Mouse (Mus musculus) liver, embryonic 13.5 days (tissue): ENCODE data around the gene Slc22a6. TPM values are rescaled to one million over a fixed set of nuclear protein-coding genes. Genes with fewer than 3 reads are reported as not detected.
A peak's percentile ranks its signal among the peaks of the same experiment; 100 is the strongest.

ENCODE experiments used
- ATAC-seq: fragments of 200-750 bp; cut with Nextera tagmentation; 2 replicates; pipeline ENCODE4 v1.8.0; 2017; ENCODE audit warnings: low read depth, mild to moderate bottlenecking, moderate number of reproducible peaks, moderate library complexity
- DNase-seq: peaks from one replicate; pipeline ENCODE4 v3.0.0; 2022
- H3K27ac ChIP-seq: fragments of 300-500 bp; sonication (generic); 2 replicates; pipeline ENCODE4 v1.5.1; 2015; ENCODE audit warnings: moderate library complexity, mild to moderate bottlenecking, inconsistent platforms
- H3K27me3 ChIP-seq: fragments of 300-500 bp; sonication (generic); 2 replicates; pipeline ENCODE4 v1.6.1; 2015; ENCODE audit warnings: mild to moderate bottlenecking, inconsistent platforms
- H3K36me3 ChIP-seq: fragments of 300-500 bp; sonication (generic); 2 replicates; pipeline ENCODE4 v1.6.1; 2015; ENCODE audit warnings: mild to moderate bottlenecking, inconsistent platforms
- H3K4me1 ChIP-seq: fragments of 300-500 bp; sonication (generic); replicated peaks from 2 replicates; pipeline ENCODE4 v1.6.1; 2015; ENCODE audit warnings: inconsistent platforms
- H3K4me2 ChIP-seq: fragments of 300-500 bp; sonication (generic); 2 replicates; pipeline ENCODE4 v1.6.1; 2015; ENCODE audit warnings: inconsistent platforms, mild to moderate bottlenecking, moderate library complexity
- H3K4me3 ChIP-seq: fragments of 300-500 bp; sonication (generic); replicated peaks from 2 replicates; pipeline ENCODE4 v1.5.1; 2015; ENCODE audit warnings: mild to moderate bottlenecking, inconsistent platforms
- H3K9ac ChIP-seq: fragments of 300-500 bp; sonication (generic); 2 replicates; pipeline ENCODE4 v1.6.1; 2015; ENCODE audit warnings: mild to moderate bottlenecking, inconsistent platforms
- H3K9me3 ChIP-seq: fragments of 300-500 bp; sonication (generic); replicated peaks from 2 replicates; pipeline ENCODE4 v1.6.1; 2016; ENCODE audit warnings: inconsistent platforms
- WGBS: fragments of 180-500 bp; shearing (Covaris S2); methylation state at CpG from one replicate; pipeline ENCODE4 v1.1.7; 2015; ENCODE audit not compliant: insufficient replicate concordance; 5-methylcytosine and 5-hydroxymethylcytosine counted together
- polyA plus RNA-seq: library from polyadenylated mRNA; unstranded; fragments of >200 nt; fragmentation: Nextera tagmentation; extraction: Ambion mirVana; gene quantifications from 2 replicates; pipeline ENCODE4 v1.2.1, GENCODE M21; 2015

Slc22a6 gene
- polyA plus RNA-seq, 1 experiment from 2014 or later, result not detected

GRCm38 (mm10) chr19:8587315-8587714 is 30.5 kb upstream of the Slc22a6 start:
- ATAC-seq (no peak), DNase-seq (no peak)
- no peaks in the 10 kb centered on the region for H3K27me3 ChIP-seq
- H3K4me2 ChIP-seq, result no peak overlapping the region
- H3K9me3 ChIP-seq, result no peaks in the 10 kb centered on the region
- peaks cover 12% of the 10 kb centered on the region for H3K4me1 ChIP-seq
- H3K27ac ChIP-seq, result no peak overlapping the region
- H3K9ac ChIP-seq, result no peak overlapping the region
- H3K36me3 ChIP-seq, result no peaks in the 10 kb centered on the region
- 63% methylated on average over 1 of the region's 1 CpGs for WGBS
- H3K4me3 ChIP-seq, result no peak overlapping the region

- no peak within 1 kb of the TSS for H3K4me2 ChIP-seq
- no peaks in the 10 kb centered on the region for H3K36me3 ChIP-seq
- H3K27ac ChIP-seq, result peak within 1 kb of the TSS; percentile 39; the same call in 1 of the 2 replicates
- H3K9me3 ChIP-seq, result no peaks in the 10 kb centered on the region
- ATAC-seq (no peak), DNase-seq (no peak)
- 73% methylated on average over 8 of the region's 8 CpGs for WGBS
- no peak within 1 kb of the TSS for H3K4me3 ChIP-seq
- no peaks in the 10 kb centered on the region for H3K27me3 ChIP-seq
- H3K4me1 ChIP-seq, result peaks cover 35% of the 10 kb centered on the region
- H3K9ac ChIP-seq, result no peak within 1 kb of the TSS
These were observed 26.9 kb upstream of the Slc22a6 start, which contains the start of gene Slc22a8 for GRCm38 (mm10) chr19:8590954-8591353. TSS of gene Slc22a8 (plus strand) at chr19:8591254.

DNA sequence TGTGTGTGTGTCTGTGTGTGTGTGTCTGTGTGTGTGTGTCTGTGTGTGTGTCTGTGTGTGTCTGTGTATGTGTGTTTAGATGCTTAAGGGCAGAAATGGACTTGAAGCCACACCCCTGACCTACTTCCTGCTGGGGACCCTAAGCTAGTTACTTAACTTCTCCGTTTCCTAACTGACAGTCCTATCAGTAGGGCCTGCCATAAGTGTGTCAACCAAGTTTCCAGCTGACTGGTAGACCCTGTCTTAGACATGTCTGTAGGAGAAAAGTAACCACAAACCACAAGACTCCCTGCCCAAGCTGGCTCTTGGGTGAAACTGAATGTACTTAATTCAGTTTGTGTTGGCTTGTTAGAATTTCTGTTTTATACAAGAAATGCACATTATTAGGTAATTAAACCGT is 25.7 kb upstream of the Slc22a6 start:
- WGBS, result 25% methylated on average over 2 of the region's 2 CpGs
- H3K27me3 ChIP-seq, result no peaks in the 10 kb centered on the region
- H3K4me1 ChIP-seq, result peaks cover 35% of the 10 kb centered on the region
- no peak for DNase-seq
- no peak overlapping the region for H3K9ac ChIP-seq
- peak; percentile 62 for ATAC-seq
- no peak overlapping the region for H3K4me2 ChIP-seq
- H3K27ac ChIP-seq, result 0 out of 2 replicates have a peak overlapping the region, but pooled peaks have one; percentile 6
- H3K9me3 ChIP-seq, result no peaks in the 10 kb centered on the region
- no peak overlapping the region for H3K4me3 ChIP-seq
- no peaks in the 10 kb centered on the region for H3K36me3 ChIP-seq

DNA sequence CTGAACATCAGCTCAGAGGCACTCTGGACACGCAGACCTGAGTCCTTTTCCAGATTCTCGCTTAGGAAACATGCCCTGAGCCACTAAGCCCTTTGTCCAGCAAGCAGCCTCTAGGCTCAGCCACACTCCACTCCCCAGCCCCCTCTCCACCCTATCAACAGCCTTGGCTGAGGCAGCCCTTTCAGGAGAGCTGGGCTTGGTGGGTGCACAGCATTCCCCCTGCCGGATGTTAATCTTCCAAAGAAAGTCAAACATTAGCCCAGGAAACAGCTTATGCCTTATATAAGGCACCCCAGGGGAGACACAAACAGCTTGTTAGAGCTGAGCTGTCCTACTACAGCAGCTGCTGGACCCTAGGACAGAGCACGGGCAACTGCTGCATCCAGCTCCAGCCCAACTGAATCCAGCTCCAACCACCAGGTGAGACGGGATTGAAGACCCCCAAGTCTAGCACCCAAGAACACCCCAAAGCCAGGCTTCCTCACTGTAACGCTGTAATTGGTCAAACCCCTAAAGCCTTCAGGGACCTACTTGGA is 24.9 kb upstream of the Slc22a6 start:
- no peak overlapping the region for H3K9ac ChIP-seq
- 0 out of 2 replicates have a peak overlapping the region, but pooled peaks have one; percentile 6 for H3K27ac ChIP-seq
- DNase-seq, result no peak
- peak; percentile 40; the same call in 1 of the 2 replicates for ATAC-seq
- H3K36me3 ChIP-seq, result no peaks in the 10 kb centered on the region
- H3K4me2 ChIP-seq, result no peak overlapping the region
- WGBS, result 46% methylated on average over 6 of the region's 6 CpGs
- H3K9me3 ChIP-seq, result no peaks in the 10 kb centered on the region
- peaks cover 6% of the 10 kb centered on the region; the same call in 1 of the 2 replicates for H3K27me3 ChIP-seq
- H3K4me3 ChIP-seq, result no peak overlapping the region
- H3K4me1 ChIP-seq, result peaks cover 38% of the 10 kb centered on the region

- Histone ChIP-seq H3K4me3 (no peak overlapping the region), H3K4me1 (peaks cover 33% of the 10 kb centered on the region), H3K9me3 (no peaks in the 10 kb centered on the region), H3K27ac (no peak overlapping the region), H3K4me2 (no peak overlapping the region), H3K9ac (no peak overlapping the region), H3K27me3 (peaks cover 9% of the 10 kb centered on the region; the same call in 1 of the 2 replicates), H3K36me3 (no peaks in the 10 kb centered on the region)
- 71% methylated on average over 11 of the region's 11 CpGs for WGBS
- no peak for ATAC-seq
- DNase-seq, result no peak
These were observed 24.0 kb upstream of the Slc22a6 start for GRCm38 (mm10) chr19:8593833-8594232.

DNA sequence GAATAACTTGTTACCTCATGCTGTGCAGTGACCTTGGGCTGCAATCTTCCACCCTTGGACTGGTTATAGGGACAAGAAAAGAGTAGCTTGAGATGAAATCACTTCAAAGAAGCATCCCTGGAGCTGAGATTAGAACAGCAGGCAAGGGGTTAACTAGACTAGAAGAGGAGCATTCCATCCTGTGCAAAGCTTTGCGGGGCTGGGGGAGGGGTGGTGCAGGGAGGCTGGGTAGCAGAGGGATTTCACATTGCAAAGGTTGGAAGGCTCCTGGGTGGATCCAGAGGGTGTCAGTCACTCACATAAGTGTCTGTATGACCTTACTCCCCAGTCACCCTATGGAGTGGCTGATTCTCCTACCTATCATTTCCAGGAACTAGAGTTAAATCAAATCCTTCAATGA is 23.3 kb upstream of the Slc22a6 start:
- Histone ChIP-seq H3K9me3 (no peaks in the 10 kb centered on the region), H3K36me3 (no peaks in the 10 kb centered on the region), H3K27me3 (peaks cover 9% of the 10 kb centered on the region; the same call in 1 of the 2 replicates), H3K4me1 (peaks cover 36% of the 10 kb centered on the region), H3K9ac (no peak overlapping the region), H3K4me2 (no peak overlapping the region), H3K4me3 (no peak overlapping the region), H3K27ac (no peak overlapping the region)
- ATAC-seq (no peak), DNase-seq (no peak)
- 0% methylated on average over 1 of the region's 1 CpGs for WGBS

DNA sequence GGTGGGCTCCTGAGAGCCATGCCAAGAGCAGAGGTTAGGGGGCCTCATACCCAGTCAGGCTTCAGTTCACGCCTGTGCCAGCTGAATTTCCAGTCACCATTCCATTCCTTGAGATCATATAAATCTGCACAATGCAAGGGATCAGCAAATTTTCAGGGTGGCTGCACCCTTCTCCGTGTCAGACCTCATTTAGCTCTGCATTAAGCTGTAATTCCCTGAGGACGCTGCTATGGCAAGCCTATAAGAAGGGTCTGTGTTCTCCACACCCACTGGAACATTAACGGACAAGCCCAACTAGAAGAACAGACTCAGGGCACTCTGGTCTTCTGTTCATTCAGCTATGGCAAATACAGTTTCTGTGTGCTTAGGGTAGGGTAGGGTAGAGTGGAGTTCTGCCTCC is 20.6 kb upstream of the Slc22a6 start:
- Histone ChIP-seq H3K36me3 (no peaks in the 10 kb centered on the region), H3K9me3 (no peaks in the 10 kb centered on the region), H3K4me1 (peaks cover 47% of the 10 kb centered on the region), H3K4me2 (no peak overlapping the region), H3K27ac (no peak overlapping the region), H3K9ac (no peak overlapping the region), H3K27me3 (peaks cover 11% of the 10 kb centered on the region; the same call in 1 of the 2 replicates), H3K4me3 (no peak overlapping the region)
- ATAC-seq, result no peak
- 62% methylated on average over 4 of the region's 4 CpGs for WGBS
- no peak for DNase-seq

DNA sequence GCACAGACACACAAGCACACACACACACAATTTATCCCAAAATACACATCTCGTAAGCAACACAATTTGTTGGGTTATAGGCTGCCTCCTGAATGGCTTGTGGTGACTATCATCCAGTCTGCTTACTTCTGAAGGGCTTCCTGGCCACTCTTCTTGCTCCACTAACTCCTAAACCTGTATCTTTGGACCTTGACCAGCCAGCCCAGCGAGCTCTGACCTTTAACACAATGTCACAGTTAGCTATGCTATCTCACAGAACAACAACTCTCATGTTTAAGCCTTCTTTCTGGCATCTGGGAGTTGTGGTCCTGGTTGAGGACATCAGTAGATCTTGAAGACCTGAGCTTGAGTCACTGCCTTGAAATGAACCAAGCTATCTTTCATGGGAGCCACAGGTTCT is 18.6 kb upstream of the Slc22a6 start:
- Histone ChIP-seq H3K27me3 (peaks cover 11% of the 10 kb centered on the region; the same call in 1 of the 2 replicates), H3K36me3 (no peaks in the 10 kb centered on the region), H3K4me1 (peaks cover 49% of the 10 kb centered on the region), H3K4me2 (no peak overlapping the region), H3K9ac (no peak overlapping the region), H3K27ac (no peak overlapping the region), H3K9me3 (no peaks in the 10 kb centered on the region), H3K4me3 (no peak overlapping the region)
- WGBS, result 48% methylated on average over 2 of the region's 2 CpGs
- ATAC-seq (no peak), DNase-seq (no peak)

GRCm38 (mm10) chr19:8601922-8602321 is 15.9 kb upstream of the Slc22a6 start:
- H3K27ac ChIP-seq, result no peak overlapping the region
- no peaks in the 10 kb centered on the region for H3K36me3 ChIP-seq
- H3K4me1 ChIP-seq, result peaks cover 64% of the 10 kb centered on the region
- no peak overlapping the region for H3K4me2 ChIP-seq
- H3K27me3 ChIP-seq, result peaks cover 11% of the 10 kb centered on the region; the same call in 1 of the 2 replicates
- H3K9me3 ChIP-seq, result no peaks in the 10 kb centered on the region
- H3K9ac ChIP-seq, result no peak overlapping the region
- no peak for ATAC-seq
- no peak overlapping the region for H3K4me3 ChIP-seq
- DNase-seq, result no peak

DNA sequence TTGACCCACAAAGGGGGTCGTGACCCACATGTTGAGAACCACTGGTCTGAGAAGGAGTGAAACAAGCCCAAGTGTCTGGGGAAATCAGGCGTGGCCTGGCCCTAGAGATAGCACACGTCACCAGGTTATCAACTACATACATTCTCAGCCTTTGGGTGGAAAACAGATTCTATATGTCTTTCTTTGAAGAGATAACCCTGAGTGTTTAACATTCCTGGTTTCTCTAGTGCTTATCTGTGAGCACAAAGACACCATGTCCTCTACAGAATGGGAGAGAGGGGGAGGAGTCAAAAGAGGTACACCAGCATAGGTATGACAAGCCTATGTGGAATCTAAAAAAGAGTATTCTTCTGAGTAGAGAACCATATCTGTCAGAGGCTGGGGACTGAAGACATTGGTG is 14.9 kb upstream of the Slc22a6 start:
- ATAC-seq (peak; percentile 97), DNase-seq (peak; percentile 77)
- Histone ChIP-seq H3K4me3 (no peak overlapping the region), H3K27ac (peak overlapping the region; percentile 44; the same call in 1 of the 2 replicates), H3K4me1 (peaks cover 61% of the 10 kb centered on the region), H3K9ac (no peak overlapping the region), H3K27me3 (peaks cover 10% of the 10 kb centered on the region; the same call in 1 of the 2 replicates), H3K9me3 (no peaks in the 10 kb centered on the region), H3K36me3 (no peaks in the 10 kb centered on the region), H3K4me2 (peak overlapping the region; percentile 34)
- 7% methylated on average over 3 of the region's 3 CpGs for WGBS

- H3K9ac ChIP-seq, result no peak overlapping the region
- H3K4me2 ChIP-seq, result no peak overlapping the region
- DNase-seq (no peak), ATAC-seq (no peak)
- no peaks in the 10 kb centered on the region for H3K9me3 ChIP-seq
- 82% methylated on average over 8 of the region's 8 CpGs for WGBS
- H3K4me3 ChIP-seq, result no peak overlapping the region
- no peak overlapping the region; the same call in 1 of the 2 replicates for H3K27ac ChIP-seq
- peaks cover 56% of the 10 kb centered on the region for H3K4me1 ChIP-seq
- H3K27me3 ChIP-seq, result peaks cover 12% of the 10 kb centered on the region; the same call in 1 of the 2 replicates
- H3K36me3 ChIP-seq, result no peaks in the 10 kb centered on the region
These were observed 13.2 kb upstream of the Slc22a6 start for GRCm38 (mm10) chr19:8604536-8605240.
